Mouse (Mus musculus) leukemia stem cell, adult 10-12 weeks (primary cell): Measurements from ENCODE around the gene Ppa1. TPM values are rescaled to one million over a fixed set of nuclear protein-coding genes. Genes with fewer than 3 reads are reported as not detected.

Experiments used
- polyA plus RNA-seq: library from polyadenylated mRNA; stranded (reverse); fragments of >175 nt; gene quantifications from 2 replicates; pipeline ENCODE4 v1.2.3, GENCODE M21; 2012; ENCODE audit warnings: low replicate concordance

Ppa1 gene
- polyA plus RNA-seq: 23.6 and 37.5 TPM in 2 replicates

GRCm38 (mm10) chr10:61647790-61648736 lies at the start of gene Ppa1:
Gene Ppa1 (plus strand): TSS chr10:61648552.

GRCm38 (mm10) chr10:61680015-61680913 lies 31.9 kb downstream of the Ppa1 start, which contains the start of gene Sar1a:
Gene Sar1a (plus strand): TSS chr10:61680299.

GRCm38 (mm10) chr10:61694870-61695670 lies 46.7 kb downstream of the Ppa1 start, which contains the start of gene Tysnd1:
Gene Tysnd1 (plus strand): TSS chr10:61695514.

GRCm38 (mm10) chr10:61714771-61715461 lies 66.6 kb downstream of the Ppa1 start, which contains the start of gene Aifm2:
Gene Aifm2 (plus strand): TSS chr10:61715263.

Other genes with a start within 250 kb of the Ppa1 start
- not detected in 2 replicates for gene Nodal, start 230.6 kb upstream of the Ppa1 start, polyA plus RNA-seq
- gene Eif4ebp2, start 195.9 kb upstream of the Ppa1 start, polyA plus RNA-seq: 130 and 157 TPM in 2 replicates
- gene Lrrc20, start 172.8 kb upstream of the Ppa1 start, polyA plus RNA-seq: 6.7 and 49.3 TPM in 2 replicates
- gene Npffr1, start 53.1 kb upstream of the Ppa1 start, polyA plus RNA-seq: not detected in 2 replicates
- gene Sar1a, start 31.7 kb downstream of the Ppa1 start, polyA plus RNA-seq: 22.5 and 64.6 TPM in 2 replicates
- gene Tysnd1, start 47.0 kb downstream of the Ppa1 start, polyA plus RNA-seq: 232 and 379 TPM in 2 replicates
- gene Aifm2, start 66.7 kb downstream of the Ppa1 start, polyA plus RNA-seq: 1.2 and 3.3 TPM in 2 replicates
- gene H2afy2, start 135.6 kb downstream of the Ppa1 start, polyA plus RNA-seq: not detected in 2 replicates